8 mouse cellular contexts compared by ENCODE assay signal in genomic region chr7:48788348-48788747, GRCm38 (mm10). TPM values are rescaled to one million over a fixed set of nuclear protein-coding genes. Genes with fewer than 3 reads are reported as not detected.
DNase-seq lines count a peak whose midpoint lies in the region; ATAC-seq and TF ChIP-seq lines count a peak whose summit lies in the region.

No protein-coding gene starts in this region.

- no peak overlapping the region for H3K9ac ChIP-seq in embryonic facial prominence, embryonic 15.5 days
- H3K9ac ChIP-seq in intestine, postnatal 0 days (ENCODE audit: low read depth, low read length): no peak overlapping the region
- H3K9ac ChIP-seq in midbrain, embryonic 12.5 days (replicated peaks): no peak overlapping the region

- H3K9me3 ChIP-seq in embryonic facial prominence, embryonic 15.5 days (replicated peaks): no peaks in the 10 kb centered on the region
- no peaks in the 10 kb centered on the region for H3K9me3 ChIP-seq in intestine, postnatal 0 days (ENCODE audit: control insufficient read depth)
- H3K9me3 ChIP-seq in midbrain, embryonic 12.5 days: no peaks in the 10 kb centered on the region

- H3K4me2 ChIP-seq in embryonic facial prominence, embryonic 15.5 days (replicated peaks): peak overlapping the region; percentile 77
- H3K4me2 ChIP-seq in intestine, postnatal 0 days (replicated peaks; ENCODE audit: low read depth): peak overlapping the region; percentile 87
- peak overlapping the region; percentile 72 for H3K4me2 ChIP-seq in midbrain, embryonic 12.5 days (replicated peaks)

- TF ChIP-seq CTCF in layer of hippocampus, adult 2 months (conservative IDR thresholded peaks at IDR 0.05): no peak
- no peak for TF ChIP-seq CTCF in intestine, postnatal 0 days (IDR thresholded peaks at IDR 0.05; ENCODE audit: low read depth)

- ATAC-seq in embryonic facial prominence, embryonic 15.5 days (ENCODE audit: insufficient number of reproducible peaks, low FRiP score, low TSS enrichment, low read depth): no peak
- peak; percentile 4; the same call in 1 of the 2 replicates for ATAC-seq in intestine, postnatal 0 days
- ATAC-seq in midbrain, embryonic 12.5 days (ENCODE audit: low FRiP score, low read depth): peak; percentile 24; the same call in 1 of the 2 replicates

- peak overlapping the region; percentile 88 for H3K4me3 ChIP-seq in layer of hippocampus, adult 2 months
- peak overlapping the region; percentile 87 for H3K4me3 ChIP-seq in embryonic facial prominence, embryonic 15.5 days (replicated peaks)
- peak overlapping the region; percentile 72; the same call in 1 of the 2 replicates for H3K4me3 ChIP-seq in intestine, postnatal 0 days (ENCODE audit: low read depth, low read length)
- peak overlapping the region; percentile 88 for H3K4me3 ChIP-seq in midbrain, embryonic 12.5 days

- no peaks in the 10 kb centered on the region for H3K36me3 ChIP-seq in embryonic facial prominence, embryonic 15.5 days
- H3K36me3 ChIP-seq in intestine, postnatal 0 days (ENCODE audit: control insufficient read depth, insufficient read depth): no peaks in the 10 kb centered on the region
- no peaks in the 10 kb centered on the region for H3K36me3 ChIP-seq in midbrain, embryonic 12.5 days

- no peak for DNase-seq in layer of hippocampus, adult 2 months (ENCODE audit: low spot score in 2 of 2)
- no peak for DNase-seq in layer of hippocampus, adult 8-10 months (ENCODE audit: low spot score in 2 of 2)
- no peak for DNase-seq in urinary bladder, postnatal 4 days (ENCODE audit: low spot score in 2 of 2)
- no peak for DNase-seq in adrenal gland, postnatal 25 days
- DNase-seq in ovary, postnatal 10 days (ENCODE audit: low spot score): no peak

- H3K27me3 ChIP-seq in embryonic facial prominence, embryonic 15.5 days: no peaks in the 10 kb centered on the region
- H3K27me3 ChIP-seq in intestine, postnatal 0 days (replicated peaks; ENCODE audit: control insufficient read depth, insufficient read depth, low read length): no peaks in the 10 kb centered on the region
- no peaks in the 10 kb centered on the region for H3K27me3 ChIP-seq in midbrain, embryonic 12.5 days

- H3K4me1 ChIP-seq in embryonic facial prominence, embryonic 15.5 days: peaks cover 14% of the 10 kb centered on the region; the same call in 1 of the 2 replicates
- H3K4me1 ChIP-seq in intestine, postnatal 0 days (replicated peaks; ENCODE audit: control insufficient read depth, insufficient read depth, low read length): 0 out of 2 replicates have a peak, but pooled peaks cover 7% of the 10 kb centered on the region
- H3K4me1 ChIP-seq in midbrain, embryonic 12.5 days: peaks cover 10% of the 10 kb centered on the region

- 57% methylated on average over 3 of the region's 3 CpGs for WGBS in embryonic facial prominence, embryonic 15.5 days
- 56% methylated on average over 3 of the region's 3 CpGs for WGBS in intestine, postnatal 0 days
- WGBS in midbrain, embryonic 12.5 days: 64% methylated on average over 3 of the region's 3 CpGs

- peak overlapping the region; percentile 55; the same call in 1 of the 2 replicates for H3K27ac ChIP-seq in layer of hippocampus, adult 2 months
- H3K27ac ChIP-seq in embryonic facial prominence, embryonic 15.5 days (replicated peaks): no peak overlapping the region
- peak overlapping the region; percentile 15; the same call in 1 of the 2 replicates for H3K27ac ChIP-seq in intestine, postnatal 0 days (ENCODE audit: low read depth, low read length)
- no peak overlapping the region for H3K27ac ChIP-seq in midbrain, embryonic 12.5 days (replicated peaks)

RNA-seq across cellular contexts. Expression of gene Zdhhc13, which starts 0.5 kb away (rescaled TPM):
- total RNA-seq in layer of hippocampus, adult 2 months (2021): 10 to 100 TPM; 20.3 to 23.0 TPM
- 10 to 100 TPM; 20.7 to 25.0 (median 22.7) TPM for total RNA-seq in layer of hippocampus, adult 8-10 months (2022)
- polyA plus RNA-seq in embryonic facial prominence, embryonic 15.5 days (2015; fragmentation: Nextera tagmentation; extraction: Ambion mirVana): 29.9 and 33.7 TPM in 2 replicates
- 25.2 and 29.8 TPM in 2 replicates for polyA plus RNA-seq in intestine, postnatal 0 days (2015; fragmentation: Nextera tagmentation; extraction: Ambion mirVana)
- polyA plus RNA-seq in midbrain, embryonic 12.5 days (2016; fragmentation: Nextera tagmentation; extraction: Ambion mirVana): 31.6 and 35.7 TPM in 2 replicates
- total RNA-seq in adrenal gland, postnatal 25 days (2021): 8.2 and 9.7 TPM in 2 replicates

RNA-seq across cellular contexts. Expression of gene Csrp3, which starts 59.5 kb away (rescaled TPM):
- total RNA-seq in layer of hippocampus, adult 2 months (2021): not detected
- not detected for total RNA-seq in layer of hippocampus, adult 8-10 months (2022)
- polyA plus RNA-seq in embryonic facial prominence, embryonic 15.5 days (2015; fragmentation: Nextera tagmentation; extraction: Ambion mirVana): 101 and 131 TPM in 2 replicates
- polyA plus RNA-seq in intestine, postnatal 0 days (2015; fragmentation: Nextera tagmentation; extraction: Ambion mirVana): 5.0 and 5.8 TPM in 2 replicates
- polyA plus RNA-seq in midbrain, embryonic 12.5 days (2016; fragmentation: Nextera tagmentation; extraction: Ambion mirVana): 0.27 and 0.56 TPM in 2 replicates
- total RNA-seq in adrenal gland, postnatal 25 days (2021): not detected in 2 replicates

Comparison
In these comparisons a context has a peak if more than half of its experiments do, and no peak if none do; other contexts are left out.
1. H3K27ac ChIP-seq: peak in layer of hippocampus, adult 2 months (single experiment) and intestine, postnatal 0 days (single experiment); none in embryonic facial prominence, embryonic 15.5 days (single experiment) and midbrain, embryonic 12.5 days (single experiment).
2. Peak in every context shown above with its lines, with median percentiles within 50 percentile points of each other: H3K4me3 ChIP-seq and H3K4me2 ChIP-seq.